In the genomic region with DNA sequence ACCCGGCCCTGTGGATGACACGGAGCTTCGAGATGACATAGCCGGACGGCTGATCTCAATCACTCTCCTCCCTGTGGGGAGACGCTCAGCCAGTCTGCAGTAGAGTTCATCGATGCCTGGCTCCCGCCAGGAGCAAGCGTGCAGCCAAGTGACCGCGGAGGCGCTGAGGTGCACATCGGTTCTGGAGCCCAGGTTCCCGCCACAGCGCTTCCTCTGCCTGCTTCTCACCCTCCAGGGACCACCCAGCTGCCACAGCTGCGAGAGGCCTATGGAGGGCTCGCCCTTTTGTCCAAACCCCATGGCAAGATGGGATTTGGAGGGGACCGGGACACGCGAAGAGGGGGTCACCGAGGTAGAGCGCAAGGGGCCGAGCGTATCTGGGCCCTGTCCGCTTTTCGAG, we compare ENCODE assay signal across 9 mouse cellular contexts. TPM values are rescaled to one million over a fixed set of nuclear protein-coding genes. Genes with fewer than 3 reads are reported as not detected.
DNase-seq lines count a peak whose midpoint lies in the region; ATAC-seq lines count a peak whose summit lies in the region.
"Had no signal": no experiment of that assay in that cellular context is flagged by ENCODE, and none has a peak within 500 bp of the region (broad histone marks: within the 10 kb centered on the region; RNA-seq: fewer than 3 reads in every experiment).

No protein-coding gene starts in this region.

- H3K27ac ChIP-seq in neural tube, embryonic 15.5 days (replicated peaks) = no peak overlapping the region
- H3K27ac ChIP-seq in embryonic facial prominence, embryonic 14.5 days (replicated peaks; ENCODE audit: low read depth, low read length) = peak overlapping the region; percentile 93; the same call in 1 of the 2 replicates
- peak overlapping the region; percentile 98 for H3K27ac ChIP-seq in limb, embryonic 12.5 days
- peak overlapping the region; percentile 95; the same call in 1 of the 2 replicates for H3K27ac ChIP-seq in neural tube, embryonic 14.5 days (ENCODE audit: low read depth, low read length)

- no peaks in the 10 kb centered on the region for H3K36me3 ChIP-seq in neural tube, embryonic 15.5 days
- H3K36me3 ChIP-seq in embryonic facial prominence, embryonic 14.5 days (ENCODE audit: control insufficient read depth, insufficient read depth, low read length) = no peaks in the 10 kb centered on the region
- peaks cover 5% of the 10 kb centered on the region; the same call in 1 of the 2 replicates for H3K36me3 ChIP-seq in limb, embryonic 12.5 days
- no peaks in the 10 kb centered on the region for H3K36me3 ChIP-seq in neural tube, embryonic 14.5 days (ENCODE audit: control insufficient read depth, insufficient read depth, low read length)

- no peaks in the 10 kb centered on the region for H3K9me3 ChIP-seq in neural tube, embryonic 15.5 days (replicated peaks)
- H3K9me3 ChIP-seq in embryonic facial prominence, embryonic 14.5 days (ENCODE audit: control insufficient read depth, low read length) = no peaks in the 10 kb centered on the region
- H3K9me3 ChIP-seq in limb, embryonic 12.5 days = no peaks in the 10 kb centered on the region
- H3K9me3 ChIP-seq in neural tube, embryonic 14.5 days (ENCODE audit: control insufficient read depth, low read length) = no peaks in the 10 kb centered on the region

- WGBS in neural tube, embryonic 15.5 days = 13% methylated on average over 26 of the region's 26 CpGs
- 27% methylated on average over 19 of the region's 26 CpGs for WGBS in embryonic facial prominence, embryonic 14.5 days
- 16% methylated on average over 26 of the region's 26 CpGs for WGBS in limb, embryonic 12.5 days
- WGBS in neural tube, embryonic 14.5 days = 8% methylated on average over 26 of the region's 26 CpGs

- H3K4me1 ChIP-seq in neural tube, embryonic 15.5 days = peaks cover 34% of the 10 kb centered on the region
- H3K4me1 ChIP-seq in embryonic facial prominence, embryonic 14.5 days (ENCODE audit: control insufficient read depth, insufficient read depth, low read length) = peaks cover 28% of the 10 kb centered on the region
- peaks cover 54% of the 10 kb centered on the region for H3K4me1 ChIP-seq in limb, embryonic 12.5 days (replicated peaks)
- peaks cover 18% of the 10 kb centered on the region for H3K4me1 ChIP-seq in neural tube, embryonic 14.5 days (ENCODE audit: control insufficient read depth, insufficient read depth, low read length)

- no peak overlapping the region for H3K4me2 ChIP-seq in neural tube, embryonic 15.5 days
- H3K4me2 ChIP-seq in embryonic facial prominence, embryonic 14.5 days (ENCODE audit: low read depth, low read length) = no peak overlapping the region
- H3K4me2 ChIP-seq in limb, embryonic 12.5 days = peak overlapping the region; percentile 7; the same call in 1 of the 2 replicates
- H3K4me2 ChIP-seq in neural tube, embryonic 14.5 days (ENCODE audit: low read depth, low read length) = no peak overlapping the region

- ATAC-seq in neural tube, embryonic 15.5 days (ENCODE audit: low FRiP score) = no peak
- ATAC-seq in embryonic facial prominence, embryonic 14.5 days (ENCODE audit: low read depth) = no peak
- ATAC-seq in limb, embryonic 12.5 days (ENCODE audit: insufficient number of reproducible peaks, insufficient read depth, low FRiP score, low TSS enrichment, low read depth) = no peak
- no peak for ATAC-seq in neural tube, embryonic 14.5 days (ENCODE audit: low read depth)
- ATAC-seq: Patski had no signal

- no peak overlapping the region for H3K9ac ChIP-seq in neural tube, embryonic 15.5 days (replicated peaks)
- H3K9ac ChIP-seq in embryonic facial prominence, embryonic 14.5 days (ENCODE audit: low read depth, low read length) = 0 out of 2 replicates have a peak overlapping the region, but pooled peaks have one; percentile 3
- no peak overlapping the region for H3K9ac ChIP-seq in limb, embryonic 12.5 days (replicated peaks)
- H3K9ac ChIP-seq in neural tube, embryonic 14.5 days (replicated peaks; ENCODE audit: low read depth, low read length) = no peak overlapping the region

- DNase-seq in neural tube, embryonic 10.5 days (ENCODE audit: extremely low spot score, low spot score) = peak; percentile 59
- DNase-seq in embryonic facial prominence, embryonic 14.5 days (ENCODE audit: low spot score) = no peak
- no peak for DNase-seq in cerebellum, postnatal 14 days
- DNase-seq in urinary bladder, adult 18-20 months (ENCODE audit: low spot score in 2 of 2) = no peak
- DNase-seq: heart, postnatal 4 days had no signal

- no peaks in the 10 kb centered on the region; the same call in 1 of the 2 replicates for H3K27me3 ChIP-seq in neural tube, embryonic 15.5 days (replicated peaks)
- H3K27me3 ChIP-seq in embryonic facial prominence, embryonic 14.5 days (replicated peaks; ENCODE audit: control insufficient read depth, insufficient read depth, low read length) = no peaks in the 10 kb centered on the region; the same call in 1 of the 2 replicates
- peaks cover 7% of the 10 kb centered on the region for H3K27me3 ChIP-seq in limb, embryonic 12.5 days
- no peaks in the 10 kb centered on the region for H3K27me3 ChIP-seq in neural tube, embryonic 14.5 days (ENCODE audit: control insufficient read depth, insufficient read depth, low read length)
- H3K27me3 ChIP-seq: Patski had no signal

- H3K4me3 ChIP-seq in neural tube, embryonic 15.5 days (replicated peaks) = no peak overlapping the region
- no peak overlapping the region for H3K4me3 ChIP-seq in embryonic facial prominence, embryonic 14.5 days (ENCODE audit: low read depth, low read length)
- H3K4me3 ChIP-seq in limb, embryonic 12.5 days (replicated peaks) = no peak overlapping the region
- no peak overlapping the region for H3K4me3 ChIP-seq in neural tube, embryonic 14.5 days (ENCODE audit: low read depth, low read length)

RNA-seq across cellular contexts. Expression of a gene that starts 22.0 kb away (rescaled TPM):
- polyA plus RNA-seq in neural tube, embryonic 15.5 days (2015; fragmentation: Nextera tagmentation; extraction: Ambion mirVana) = 16.6 and 17.3 TPM in 2 replicates
- 49.7 and 61.7 TPM in 2 replicates for polyA plus RNA-seq in embryonic facial prominence, embryonic 14.5 days (2014; fragmentation: Nextera tagmentation; extraction: Ambion mirVana)
- polyA plus RNA-seq in limb, embryonic 12.5 days (2016; fragmentation: Nextera tagmentation; extraction: Ambion mirVana) = 80.4 and 85.1 TPM in 2 replicates
- polyA plus RNA-seq in neural tube, embryonic 14.5 days (2014; fragmentation: Nextera tagmentation; extraction: Ambion mirVana) = 24.5 and 29.2 TPM in 2 replicates
